Mouse (Mus musculus) liver, embryonic 14.5 days (tissue): ENCODE data around the gene Sox30. TPM values are rescaled to one million over a fixed set of nuclear protein-coding genes. Genes with fewer than 3 reads are reported as not detected.

Source experiments
- ATAC-seq: fragments of 200-750 bp; cut with Nextera tagmentation; 2 replicates; pipeline ENCODE4 v1.8.0; 2017; ENCODE audit warnings: moderate number of reproducible peaks, mild to moderate bottlenecking, moderate library complexity; ENCODE audit not compliant: insufficient read depth
- DNase-seq, 3 experiments: peaks; one replicate each; pipeline ENCODE4 v3.0.0-alpha.2; 2012 to 2013; ENCODE audit warnings: low read depth in 3 of 3, low spot score in 3 of 3
- H3K27ac ChIP-seq: fragments of 300-500 bp; sonication (generic); 2 replicates; pipeline ENCODE4 v1.5.1; 2014; ENCODE audit warnings: moderate library complexity, mild to moderate bottlenecking, control low read depth, inconsistent platforms
- H3K27me3 ChIP-seq: fragments of 300-500 bp; sonication (generic); 2 replicates; pipeline ENCODE4 v1.6.1; 2014; ENCODE audit warnings: mild to moderate bottlenecking, low read length, moderate library complexity; ENCODE audit not compliant: control insufficient read depth, insufficient read depth
- H3K36me3 ChIP-seq: fragments of 300-500 bp; sonication (generic); replicated peaks from 2 replicates; pipeline ENCODE4 v1.6.1; 2014; ENCODE audit warnings: low read depth; ENCODE audit not compliant: control insufficient read depth, insufficient read depth
- H3K4me1 ChIP-seq, 2 experiments: fragments of 200-500 bp in 1 of 2; fragments of 300-500 bp in 1 of 2; sonication (generic) in 1 of 2; replicated peaks; 2 replicates each; pipeline ENCODE4 v1.6.1; 2012 to 2014; ENCODE audit warnings: antibody characterized with exemption in 1 of 2, inconsistent platforms in 1 of 2, low read length in 1 of 2; ENCODE audit not compliant: control insufficient read depth in 2 of 2, insufficient read depth in 2 of 2
- H3K4me2 ChIP-seq: fragments of 300-500 bp; sonication (generic); 2 replicates; pipeline ENCODE4 v1.6.1; 2014; ENCODE audit warnings: low read depth, mild to moderate bottlenecking, control low read depth, moderate library complexity
- H3K4me3 ChIP-seq, 2 experiments: fragments of 200-500 bp in 1 of 2; fragments of 300-500 bp in 1 of 2; sonication (generic) in 1 of 2; 2 replicates each; pipeline ENCODE4 v1.5.1; 2012 to 2014; ENCODE audit warnings: low read depth in 2 of 2, low read length in 2 of 2, mild to moderate bottlenecking in 2 of 2, control low read depth in 1 of 2, inconsistent platforms in 1 of 2, moderate library complexity in 1 of 2; ENCODE audit not compliant: insufficient read depth in 1 of 2
- H3K9ac ChIP-seq: fragments of 300-500 bp; sonication (generic); replicated peaks from 2 replicates; pipeline ENCODE4 v1.6.1; 2014; ENCODE audit warnings: mild to moderate bottlenecking, control low read depth, moderate library complexity
- H3K9me3 ChIP-seq: fragments of 300-500 bp; sonication (generic); 2 replicates; pipeline ENCODE4 v1.6.1; 2016; ENCODE audit warnings: low read length, mixed read lengths; ENCODE audit not compliant: control insufficient read depth
- CTCF ChIP-seq: IDR thresholded peaks from 2 replicates; pipeline ENCODE4 v1.5.1; 2016; ENCODE audit warnings: antibody characterized with exemption, low read depth, control low read depth
- EP300 ChIP-seq: IDR thresholded peaks from 2 replicates; pipeline ENCODE4 v1.6.1; 2016; ENCODE audit warnings: antibody characterized with exemption, low read depth
- WGBS: fragments of 180-500 bp; shearing (Covaris S2); extraction: QIAGEN DNeasy Blood & Tissue Kit; methylation state at CpG from one replicate; pipeline ENCODE4 v1.1.7; 2014; ENCODE audit not compliant: insufficient replicate concordance; 5-methylcytosine and 5-hydroxymethylcytosine counted together
- polyA plus RNA-seq, 2 experiments: library from polyadenylated mRNA; depleted of rRNA in 1 of 2; stranded (reverse) in 1 of 2; unstranded in 1 of 2; fragments of >200 nt; fragmentation: Nextera tagmentation in 1 of 2; extraction: Ambion mirVana in 1 of 2; gene quantifications; 2 replicates each; pipeline versions ENCODE4 v1.2.1 to v1.2.3; 2012 to 2014

The Sox30 gene
- polyA plus RNA-seq, 2 experiments = 0.02 TPM; not detected in 1

- no peak for DNase-seq
- H3K4me2 ChIP-seq = no peak overlapping the region
- TF ChIP-seq EP300 (no peak), CTCF (no peak)
- H3K36me3 ChIP-seq = no peaks in the 10 kb centered on the region
- no peak overlapping the region for H3K27ac ChIP-seq
- ATAC-seq = no peak
- no peaks in the 10 kb centered on the region for H3K27me3 ChIP-seq
- WGBS = 58% methylated on average over 5 of the region's 5 CpGs
- no peak overlapping the region for H3K4me3 ChIP-seq
- H3K9me3 ChIP-seq = no peaks in the 10 kb centered on the region
- H3K4me1 ChIP-seq = no peaks in the 10 kb centered on the region
- H3K9ac ChIP-seq = no peak overlapping the region
These were observed 6.5 kb upstream of the Sox30 start for GRCm38 (mm10) chr11:45973635-45974034.

- DNase-seq = no peak
- Histone ChIP-seq H3K4me2 (no peak overlapping the region), H3K4me1 (no peaks in the 10 kb centered on the region), H3K27ac (no peak overlapping the region), H3K9ac (no peak overlapping the region), H3K36me3 (no peaks in the 10 kb centered on the region), H3K27me3 (peaks cover 6% of the 10 kb centered on the region), H3K9me3 (no peaks in the 10 kb centered on the region), H3K4me3 (no peak overlapping the region)
- ATAC-seq = no peak
- TF ChIP-seq CTCF (no peak), EP300 (no peak)
- WGBS = 67% methylated on average over 8 of the region's 8 CpGs
These were observed 5.6 kb upstream of the Sox30 start for GRCm38 (mm10) chr11:45974466-45974865.

GRCm38 (mm10) chr11:45976061-45976460 lies 4.0 kb upstream of the Sox30 start:
- no peak for TF ChIP-seq CTCF
- TF ChIP-seq EP300 = no peak
- no peak for ATAC-seq
- 61% methylated on average over 3 of the region's 3 CpGs for WGBS
- H3K4me3 ChIP-seq = no peak overlapping the region
- H3K4me2 ChIP-seq = no peak overlapping the region
- no peak overlapping the region for H3K9ac ChIP-seq
- no peaks in the 10 kb centered on the region for H3K36me3 ChIP-seq
- H3K27ac ChIP-seq = no peak overlapping the region
- no peak for DNase-seq
- H3K9me3 ChIP-seq = peaks cover 2% of the 10 kb centered on the region
- peaks cover 20% of the 10 kb centered on the region for H3K27me3 ChIP-seq
- H3K4me1 ChIP-seq = no peaks in the 10 kb centered on the region

GRCm38 (mm10) chr11:45980893-45981253 lies 763 bp downstream of the Sox30 start:
- H3K36me3 ChIP-seq = no peaks in the 10 kb centered on the region
- H3K4me3 ChIP-seq = peak overlapping the region; percentile 50 to 56; a peak in 3 of 4 replicates
- peak overlapping the region; percentile 72 for H3K4me2 ChIP-seq
- TF ChIP-seq CTCF = no peak
- no peak for TF ChIP-seq EP300
- peak overlapping the region; percentile 47; the same call in 1 of the 2 replicates for H3K9ac ChIP-seq
- ATAC-seq = no peak
- H3K27me3 ChIP-seq = peaks cover 20% of the 10 kb centered on the region
- H3K4me1 ChIP-seq = no peaks in the 10 kb centered on the region
- no peak for DNase-seq
- 44% methylated on average over 19 of the region's 19 CpGs for WGBS
- no peak overlapping the region for H3K27ac ChIP-seq
- H3K9me3 ChIP-seq = peaks cover 2% of the 10 kb centered on the region

GRCm38 (mm10) chr11:45991604-45992003 lies 11.5 kb downstream of the Sox30 start:
- Histone ChIP-seq H3K36me3 (no peaks in the 10 kb centered on the region), H3K4me2 (peak overlapping the region; percentile 25; the same call in 1 of the 2 replicates), H3K27ac (no peak overlapping the region), H3K27me3 (no peaks in the 10 kb centered on the region), H3K9me3 (no peaks in the 10 kb centered on the region), H3K9ac (no peak overlapping the region), H3K4me1 (no peaks in the 10 kb centered on the region), H3K4me3 (no peak overlapping the region)
- TF ChIP-seq CTCF = no peak
- no peak for TF ChIP-seq EP300
- WGBS = 8% methylated on average over 16 of the region's 16 CpGs
- ATAC-seq (no peak), DNase-seq (no peak)
